Mouse (Mus musculus) gastrocnemius, adult 8-10 months (tissue): ENCODE results near the gene Gimap9. TPM values are rescaled to one million over a fixed set of nuclear protein-coding genes. Genes with fewer than 3 reads are reported as not detected.

ENCODE experiments used
- DNase-seq, 2 experiments: peaks; one replicate each; pipeline ENCODE4 v3.0.0; 2022; ENCODE audit warnings: low spot score in 2 of 2
- total RNA-seq, 4 experiments: library from RNA; stranded (reverse); gene quantifications; 2 replicates each; pipeline ENCODE4 v1.2.4; 2022

Gene Gimap9
- total RNA-seq, 4 experiments from 2014 or later: 0.40 to 1.0 (median 0.62) TPM

- DNase-seq: no peak
Measured at GRCm38 (mm10) chr6:48685694-48686665, 10.1 kb downstream of the Gimap9 start.

GRCm38 (mm10) chr6:48687077-48687476 lies 11.1 kb downstream of the Gimap9 start:
- no peak for DNase-seq

- DNase-seq: no peak
Measured at GRCm38 (mm10) chr6:48689320-48689719, 13.4 kb downstream of the Gimap9 start.

- no peak for DNase-seq
Measured at GRCm38 (mm10) chr6:48692962-48693361, 17.0 kb downstream of the Gimap9 start.

- no peak for DNase-seq
Measured at GRCm38 (mm10) chr6:48696830-48697554, 21.1 kb downstream of the Gimap9 start.

- DNase-seq: no peak
Measured at GRCm38 (mm10) chr6:48697555-48697930, 21.6 kb downstream of the Gimap9 start.

- DNase-seq: no peak
Measured at GRCm38 (mm10) chr6:48698066-48698856, 22.3 kb downstream of the Gimap9 start.

GRCm38 (mm10) chr6:48698888-48699287 lies 23.0 kb downstream of the Gimap9 start:
- no peak for DNase-seq

GRCm38 (mm10) chr6:48700251-48701075 lies 24.5 kb downstream of the Gimap9 start:
- no peak for DNase-seq

- DNase-seq: no peak
Measured at GRCm38 (mm10) chr6:48702146-48702545, 26.2 kb downstream of the Gimap9 start.

- no peak for DNase-seq
Measured at GRCm38 (mm10) chr6:48702601-48703000, 26.7 kb downstream of the Gimap9 start.

GRCm38 (mm10) chr6:48704146-48704545 lies 28.2 kb downstream of the Gimap9 start:
- DNase-seq: no peak

GRCm38 (mm10) chr6:48706130-48706529 lies 30.2 kb downstream of the Gimap9 start:
- DNase-seq: no peak

- DNase-seq: no peak
Measured at GRCm38 (mm10) chr6:48718455-48718854, 42.5 kb downstream of the Gimap9 start, which contains the start of the genes Gm28053 and Gimap7. Gm28053 (plus strand) TSS chr6:48718607. Gimap7 (plus strand) TSS chr6:48718621.

GRCm38 (mm10) chr6:48720326-48720725 lies 44.4 kb downstream of the Gimap9 start:
- DNase-seq: no peak

GRCm38 (mm10) chr6:48723468-48723867 lies 47.5 kb downstream of the Gimap9 start:
- DNase-seq: no peak

- DNase-seq: no peak
Measured at GRCm38 (mm10) chr6:48725476-48725875, 49.5 kb downstream of the Gimap9 start.

GRCm38 (mm10) chr6:48727761-48728160 lies 51.8 kb downstream of the Gimap9 start:
- DNase-seq: no peak
